Mouse (Mus musculus) megakaryocyte-erythroid progenitor cell, adult 5-6 weeks (primary cell): ENCODE measurements around the gene Aif1. TPM values are rescaled to one million over a fixed set of nuclear protein-coding genes. Genes with fewer than 3 reads are reported as not detected.

Experiments used
- ATAC-seq: replicated peaks from 2 replicates; pipeline ENCODE4 v1.8.0; 2016; ENCODE audit warnings: mild to moderate bottlenecking, inconsistent platforms; ENCODE audit not compliant: severe bottlenecking, poor library complexity, low FRiP score, low TSS enrichment
- total RNA-seq, 2 experiments: library from RNA; stranded (forward) in 1 of 2; stranded (reverse) in 1 of 2; fragments of 200-1000, 215-1000 nt in 1 of 2; fragments of >200 nt in 1 of 2; fragmentation: Nextera tagmentation in 1 of 2; gene quantifications; 2 replicates each; pipeline ENCODE4 v1.2.3; 2014 to 2017

Gene Aif1
- total RNA-seq, 2 experiments from 2014 or later = 7.4 TPM; not detected in 1

DNA sequence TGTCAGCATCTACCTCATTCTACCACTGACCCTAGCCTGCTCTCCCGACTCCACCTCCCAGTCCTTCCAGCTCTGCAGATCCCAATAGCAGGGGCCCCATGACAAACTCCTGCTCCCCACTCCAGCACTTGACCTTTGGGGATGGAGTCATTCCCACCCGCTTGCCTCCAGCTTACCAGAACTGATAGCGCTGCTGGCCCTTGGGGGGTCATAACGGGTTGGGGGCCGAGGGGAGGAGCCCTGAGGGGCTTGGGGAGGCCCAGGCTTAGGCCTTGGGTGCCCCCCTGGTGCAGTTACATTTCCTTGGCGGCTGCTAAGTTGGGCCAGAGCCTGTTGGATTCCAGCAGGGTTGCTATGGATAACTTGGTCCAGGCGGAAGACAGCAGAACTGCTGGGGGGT, 21.3 kb downstream of the Aif1 start:
- ATAC-seq = no peak

DNA sequence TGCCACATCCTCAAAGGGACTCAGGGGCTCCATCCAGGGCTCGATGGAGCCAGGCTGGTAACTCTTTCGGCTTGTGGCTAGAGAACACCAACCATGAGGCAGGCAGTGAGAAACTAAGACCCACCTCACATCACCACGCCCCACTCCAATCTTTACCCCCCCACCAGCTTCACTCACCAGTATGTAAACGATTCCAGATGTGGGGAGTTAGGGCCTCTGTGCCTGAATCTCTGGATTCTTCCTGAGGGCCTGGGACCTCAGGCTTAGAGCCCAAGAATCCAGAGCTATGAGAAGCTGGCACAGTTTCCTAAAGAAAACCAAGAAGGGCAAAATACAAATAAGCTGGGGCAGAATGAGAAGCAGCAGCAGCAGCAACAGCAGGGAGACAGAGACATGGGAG, 21.9 kb downstream of the Aif1 start:
- ATAC-seq = no peak

DNA sequence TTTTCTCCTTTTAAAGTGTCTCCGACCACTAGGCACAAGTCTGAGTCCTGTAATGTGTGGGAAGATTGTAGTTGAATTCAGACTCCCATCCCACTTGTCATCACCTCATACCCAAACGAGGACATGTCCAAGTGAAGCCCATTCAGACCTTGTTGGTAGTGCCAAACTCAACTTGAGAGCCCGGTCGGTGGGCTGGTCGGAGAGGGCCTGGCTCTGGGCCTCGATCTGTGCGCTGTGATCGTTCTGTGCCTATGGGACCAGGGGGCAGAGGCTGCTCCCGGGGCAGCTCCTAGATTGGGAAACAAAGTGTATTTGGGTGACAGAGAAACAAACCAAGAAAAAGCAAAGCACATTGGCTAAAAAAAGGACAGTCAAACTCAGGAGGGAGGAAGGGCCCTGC, 22.8 kb downstream of the Aif1 start:
- ATAC-seq = no peak

DNA sequence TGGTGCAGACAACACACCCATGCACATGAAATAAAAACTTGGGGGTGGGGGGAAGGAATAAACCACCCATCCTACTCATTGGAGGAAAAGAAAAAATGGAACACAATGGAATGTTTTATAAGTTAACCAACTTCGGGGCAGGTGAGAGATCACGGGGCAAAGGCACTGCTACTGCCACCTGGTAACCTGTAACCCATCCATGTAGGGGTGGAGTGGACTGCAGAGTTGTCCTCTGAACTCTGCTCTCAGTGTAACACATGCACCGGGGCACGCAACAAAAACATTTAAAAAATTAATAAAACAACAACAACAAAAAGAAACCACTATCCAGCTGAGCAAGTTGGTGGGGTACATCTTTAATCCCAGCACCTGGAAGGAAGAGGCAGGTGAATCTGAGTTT, 23.7 kb downstream of the Aif1 start:
- no peak for ATAC-seq

DNA sequence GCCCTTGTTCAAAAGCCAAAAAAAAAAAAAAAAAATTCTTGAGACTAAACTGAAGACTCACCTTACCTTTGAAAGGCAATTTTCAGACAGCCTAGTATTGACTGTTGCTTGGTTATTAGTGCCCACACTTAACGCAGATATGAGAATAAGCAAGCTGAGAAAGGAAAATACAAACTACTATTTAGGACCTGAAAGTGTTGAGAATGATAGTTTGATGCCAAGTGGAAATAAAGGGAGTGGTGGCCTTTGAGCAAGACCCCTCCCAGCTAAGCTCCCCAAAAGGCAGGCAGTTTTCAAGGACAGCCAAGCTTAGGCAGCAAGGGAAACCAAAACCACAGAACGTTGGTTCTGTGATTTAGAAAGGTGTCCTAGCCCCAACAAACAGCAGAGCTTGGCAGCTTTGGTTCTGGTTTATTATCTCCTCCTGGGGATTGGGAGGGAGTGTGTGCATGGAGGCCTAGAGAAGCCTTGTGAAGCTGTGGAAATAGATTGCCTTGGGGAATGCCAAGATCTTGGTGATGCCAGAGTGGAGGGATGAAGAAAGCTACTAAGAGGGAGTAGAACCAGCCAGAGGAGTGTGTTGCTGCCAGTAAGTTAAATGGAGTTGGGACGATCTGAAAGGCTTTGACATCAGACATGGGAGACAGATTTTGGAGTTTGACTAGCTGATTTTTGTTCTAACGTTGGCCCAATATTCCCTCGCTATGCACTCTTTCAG, 27.8 kb downstream of the Aif1 start:
- ATAC-seq = no peak

DNA sequence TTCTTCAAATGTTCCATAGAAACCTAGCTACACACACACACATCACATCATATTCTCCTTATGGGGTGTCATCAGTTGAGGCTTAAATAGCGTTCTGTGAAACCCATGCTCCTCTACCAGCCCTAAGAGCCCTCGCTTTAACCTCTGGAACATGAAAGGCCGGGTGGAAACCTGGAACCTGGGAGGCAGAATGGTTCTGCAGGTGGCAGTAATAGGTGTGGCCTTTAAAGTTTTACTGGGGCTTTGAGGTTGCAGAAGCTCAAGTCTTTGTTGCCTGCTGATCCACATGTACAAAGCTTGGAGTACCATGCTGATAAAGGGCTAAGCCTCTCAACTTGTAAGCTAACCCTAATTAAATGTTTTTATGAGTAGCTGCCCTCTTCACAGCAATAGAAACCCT, 28.5 kb downstream of the Aif1 start:
- no peak for ATAC-seq

DNA sequence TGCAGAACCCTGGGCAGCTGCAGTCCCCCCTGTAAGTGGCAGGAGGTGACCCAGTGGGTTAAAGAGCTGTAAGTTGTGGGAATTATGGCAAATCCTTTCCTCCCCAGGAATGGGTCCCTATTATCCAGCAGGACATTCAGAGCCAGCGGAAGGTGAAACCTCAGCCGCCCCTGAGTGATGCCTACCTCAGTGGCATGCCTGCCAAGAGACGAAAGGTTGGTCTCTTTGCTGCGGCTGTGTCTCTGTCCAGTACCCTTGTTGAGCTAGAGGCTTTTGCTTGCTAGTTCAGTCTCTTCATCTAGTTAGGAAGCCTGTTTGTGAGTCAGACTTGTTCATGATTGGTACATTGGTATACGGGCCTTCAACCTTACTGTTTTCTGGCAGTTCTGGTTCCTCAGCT, 29.7 kb downstream of the Aif1 start:
- ATAC-seq = no peak

DNA sequence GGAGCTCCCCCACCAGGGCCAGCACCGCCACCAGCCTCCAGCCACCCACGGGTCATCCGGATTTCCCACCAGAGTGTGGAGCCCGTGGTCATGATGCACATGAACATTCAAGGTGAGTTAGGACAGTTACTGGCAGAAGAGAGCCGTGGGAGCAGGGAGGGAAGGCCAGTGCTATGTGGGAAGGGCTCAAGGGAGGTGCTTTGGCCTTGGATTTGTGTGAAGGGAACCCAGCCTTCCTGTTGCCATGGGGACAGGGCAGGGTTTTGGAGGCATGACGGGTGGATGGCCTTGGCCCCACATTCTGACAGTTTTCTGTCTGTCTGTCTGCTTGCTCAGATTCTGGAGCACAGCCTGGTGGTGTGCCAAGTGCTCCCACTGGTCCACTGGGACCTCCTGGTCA, 33.9 kb downstream of the Aif1 start:
- ATAC-seq = no peak

DNA sequence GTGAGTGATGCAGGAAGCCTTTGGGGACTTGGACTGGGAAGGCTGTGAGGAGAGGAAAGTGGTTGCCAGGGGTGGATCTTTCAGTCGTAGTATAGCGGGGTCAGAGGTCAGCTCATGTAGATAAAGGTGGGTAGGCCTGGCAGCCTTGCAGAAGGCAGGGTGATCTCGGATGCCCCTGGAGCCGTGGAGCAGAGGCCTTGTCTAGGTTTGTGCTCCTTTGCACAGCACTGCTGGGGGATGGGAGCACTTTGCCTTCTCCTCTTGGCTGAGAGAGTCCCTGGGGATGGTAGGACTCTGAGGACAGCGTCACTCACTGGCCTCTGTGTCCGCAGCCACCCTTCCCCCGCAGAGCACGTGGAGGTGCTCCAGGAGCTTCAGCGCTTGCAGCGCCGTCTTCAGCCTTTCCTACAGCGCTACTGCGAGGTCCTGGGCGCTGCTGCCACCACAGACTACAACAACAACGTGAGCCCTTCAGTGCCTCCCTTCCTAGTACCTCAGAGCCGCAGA, 35.3 kb downstream of the Aif1 start:
- ATAC-seq = no peak

DNA sequence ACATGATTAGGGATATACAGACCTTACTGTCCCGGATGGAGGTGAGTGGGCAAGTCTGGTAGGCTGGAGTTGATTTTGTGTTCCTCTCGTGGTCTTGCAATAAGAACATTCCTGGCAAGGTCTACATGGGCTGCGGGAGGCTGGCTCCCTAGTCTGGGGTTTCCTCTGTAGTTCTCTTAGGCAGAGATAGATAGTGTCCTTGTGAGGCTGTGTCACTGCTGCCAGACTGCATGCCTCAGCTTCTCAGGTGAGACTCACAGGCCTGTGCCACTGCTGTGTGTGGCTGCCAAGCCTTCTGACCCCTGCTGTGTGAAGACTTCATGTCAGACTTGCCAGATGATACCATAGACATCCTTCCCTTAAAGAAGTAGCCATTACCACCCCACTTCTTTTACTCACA, 36.6 kb downstream of the Aif1 start:
- ATAC-seq = no peak

DNA sequence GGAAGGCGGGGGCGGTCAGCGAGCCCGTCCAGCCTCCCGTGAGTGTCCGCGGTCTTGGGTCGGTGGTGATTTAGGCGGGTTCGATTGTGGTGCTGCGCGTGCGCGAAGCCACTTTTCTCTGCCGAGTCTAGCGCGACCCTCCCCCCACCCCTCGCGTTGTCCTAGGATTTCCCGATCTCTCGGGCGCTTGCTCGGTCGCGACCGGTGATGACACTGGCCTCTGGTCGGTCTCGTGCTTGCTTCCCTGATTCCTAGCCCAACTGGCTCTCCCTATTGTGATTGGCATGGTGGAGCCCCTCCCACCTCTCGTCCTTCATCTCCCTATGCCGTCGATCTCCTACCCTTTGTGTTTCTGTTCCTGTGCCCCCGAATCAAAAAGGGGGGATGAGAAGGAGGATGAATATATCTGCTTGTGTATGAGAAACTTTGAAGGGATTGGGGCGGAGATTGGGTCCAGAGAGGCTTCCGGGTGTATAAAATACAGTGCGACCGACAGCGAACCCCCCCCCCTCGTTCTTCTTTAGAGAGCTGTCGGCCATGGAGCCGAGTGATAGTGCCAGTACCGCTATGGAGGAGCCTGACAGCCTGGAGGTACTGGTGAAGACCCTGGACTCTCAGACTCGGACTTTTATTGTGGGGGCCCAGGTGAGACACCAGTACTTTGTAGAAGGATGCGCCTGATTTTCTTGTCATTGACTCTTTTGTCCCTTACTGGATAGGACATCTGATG, 40.1 kb downstream of the Aif1 start:
- peak; percentile 60 for ATAC-seq

DNA sequence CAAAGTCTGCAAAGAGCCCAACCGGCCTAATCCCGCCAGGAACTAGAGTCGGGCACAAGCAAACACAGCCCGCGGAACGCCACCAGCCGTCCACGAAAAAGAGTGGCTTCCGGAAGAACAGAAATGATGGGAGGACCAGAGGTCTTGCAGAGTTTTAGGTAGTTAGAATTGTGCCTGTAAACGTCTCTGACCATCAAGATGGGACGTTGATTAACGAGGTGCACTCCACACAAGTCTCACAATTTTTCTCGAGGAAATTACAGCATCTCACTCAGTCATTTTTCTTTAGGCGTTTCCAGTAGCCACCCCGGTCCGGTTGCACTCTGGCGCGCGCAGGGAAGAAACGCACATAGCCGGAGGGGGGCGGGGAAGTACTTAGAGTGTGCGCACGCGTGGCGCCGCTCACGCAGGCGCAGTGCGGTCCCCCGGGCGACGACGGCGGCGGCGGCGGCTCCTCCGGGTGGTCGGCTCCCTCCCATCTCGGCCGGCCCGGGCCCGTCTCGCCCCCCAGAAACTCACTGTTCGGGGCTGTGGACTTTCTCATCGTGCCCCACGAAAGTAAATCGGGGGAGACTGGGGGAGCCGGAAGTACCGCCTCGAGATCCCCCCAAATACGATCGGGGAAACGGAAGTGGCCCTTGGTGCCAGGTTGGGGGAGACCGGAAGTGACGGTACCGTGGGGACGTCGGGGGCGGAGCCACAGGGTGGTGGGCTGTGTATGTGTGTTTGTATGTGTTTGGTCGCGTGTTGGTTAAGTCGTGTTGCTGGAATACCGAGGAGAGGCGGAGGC, 40.9 kb downstream of the Aif1 start, which contains the start of gene Bag6:
Gene Bag6 (plus strand): TSS at position 378 of the 790 bp plus-strand sequence.
- peak; percentile 77 for ATAC-seq

DNA sequence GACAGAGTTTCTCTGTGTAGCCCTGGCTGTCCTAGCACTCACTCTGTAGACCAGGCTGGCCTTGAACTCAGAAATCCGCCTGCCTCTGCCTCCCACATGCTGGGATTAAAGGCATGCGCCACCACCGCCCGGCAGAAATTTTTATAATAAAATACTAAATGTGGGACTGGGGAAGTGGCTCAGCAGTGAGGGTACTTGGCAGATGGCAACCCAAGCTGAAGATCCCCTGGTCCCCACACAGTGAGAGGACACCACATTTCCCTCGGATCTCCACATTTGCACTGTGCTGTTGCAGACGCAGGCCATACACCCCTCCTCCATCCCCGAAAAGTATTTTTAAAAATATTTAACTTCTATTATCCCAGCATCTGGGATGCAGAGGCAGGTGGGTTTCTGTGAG, 42.4 kb downstream of the Aif1 start:
- no peak for ATAC-seq

DNA sequence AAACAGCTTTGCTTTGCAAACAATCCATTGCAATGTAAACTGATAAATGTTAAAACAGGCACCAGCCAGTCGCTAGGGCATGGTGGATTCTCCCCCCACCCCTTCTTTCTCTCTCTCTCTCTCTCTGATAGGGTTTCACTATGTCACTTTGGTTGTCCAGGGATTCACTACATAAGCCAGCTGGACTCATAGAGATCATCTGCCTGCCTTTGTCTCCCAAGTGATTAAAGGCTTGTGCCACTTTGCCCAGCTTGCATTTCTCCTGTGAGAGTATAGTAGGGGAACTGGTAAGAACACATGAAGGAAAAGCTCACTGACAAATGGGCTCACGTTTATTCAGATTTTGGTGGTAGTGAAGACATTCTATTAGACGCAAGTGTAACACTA, 43.7 kb downstream of the Aif1 start:
- ATAC-seq = no peak

DNA sequence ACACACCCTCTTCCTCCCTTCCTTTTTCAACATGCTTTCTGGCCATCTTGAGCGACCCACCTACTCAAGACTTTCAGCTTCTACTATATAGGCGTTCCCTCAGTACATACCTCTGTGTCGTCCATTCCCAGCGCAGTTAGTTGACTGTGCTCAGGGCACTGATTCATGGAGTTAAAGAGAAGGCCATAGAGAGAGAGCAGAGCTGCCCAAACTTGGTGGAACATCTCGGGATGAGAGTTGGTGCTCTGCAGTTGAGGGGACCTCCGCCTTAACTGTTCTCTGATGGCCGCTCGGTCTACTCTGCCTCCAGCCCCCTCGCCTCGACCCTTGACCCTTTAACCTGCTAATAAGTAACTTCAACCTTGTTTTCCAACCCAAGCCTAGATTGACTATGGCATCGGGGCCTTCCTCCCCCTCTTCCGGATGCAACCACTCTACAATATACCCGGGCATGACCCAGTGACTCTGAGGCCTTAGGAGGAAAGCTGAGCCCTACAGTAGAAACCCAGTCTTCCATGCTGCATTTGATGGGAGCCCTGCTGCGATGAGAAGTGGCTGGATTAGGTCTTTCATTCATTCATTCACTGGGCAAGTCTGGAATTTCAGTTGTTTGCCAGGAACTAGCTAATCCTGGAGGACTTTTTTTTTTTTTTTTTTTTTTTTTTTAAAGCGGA, 44.2 kb downstream of the Aif1 start, which contains the start of gene Apom:
Gene Apom (minus strand): TSS at position 551 of the 674 bp plus-strand sequence.
- ATAC-seq = no peak

DNA sequence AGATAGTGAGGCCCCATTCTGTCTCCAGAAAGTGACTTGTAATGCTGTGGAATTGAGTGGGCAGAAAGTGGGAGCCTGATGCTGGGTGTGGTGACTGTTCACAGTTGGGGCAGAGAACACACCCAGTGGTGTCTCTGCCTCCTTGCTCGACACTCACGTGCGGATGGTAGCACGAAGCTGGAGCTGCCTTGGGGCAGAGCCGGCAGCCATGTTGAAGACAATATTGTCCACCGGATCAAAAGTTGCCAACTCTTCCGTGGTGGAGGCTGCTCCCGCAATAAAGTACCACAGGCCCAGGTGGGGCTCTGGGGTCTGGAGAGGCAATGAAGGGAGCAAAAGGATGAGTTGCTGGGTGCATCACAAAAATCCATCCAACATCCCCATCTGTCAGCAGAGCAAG, 44.8 kb downstream of the Aif1 start:
- no peak for ATAC-seq

DNA sequence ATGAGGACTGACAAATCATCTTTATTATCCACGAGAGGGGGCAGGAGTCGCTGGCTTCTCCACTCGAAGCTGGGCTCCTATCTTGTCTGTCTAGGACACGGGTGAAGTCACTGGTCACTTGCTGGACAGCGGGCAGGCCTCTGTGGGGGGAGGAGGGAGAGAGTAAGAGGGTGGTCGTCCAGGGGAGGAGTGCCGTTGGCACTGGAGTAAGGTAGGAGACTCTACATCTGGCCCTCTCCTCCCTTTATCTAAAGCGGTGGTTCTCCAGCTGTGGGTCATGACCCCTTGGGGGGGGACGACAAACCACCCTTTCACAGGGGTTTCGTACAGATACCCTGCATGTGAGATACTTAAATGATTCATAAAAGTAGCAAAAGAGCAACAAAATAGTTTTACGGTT, 46.9 kb downstream of the Aif1 start:
- ATAC-seq = no peak

DNA sequence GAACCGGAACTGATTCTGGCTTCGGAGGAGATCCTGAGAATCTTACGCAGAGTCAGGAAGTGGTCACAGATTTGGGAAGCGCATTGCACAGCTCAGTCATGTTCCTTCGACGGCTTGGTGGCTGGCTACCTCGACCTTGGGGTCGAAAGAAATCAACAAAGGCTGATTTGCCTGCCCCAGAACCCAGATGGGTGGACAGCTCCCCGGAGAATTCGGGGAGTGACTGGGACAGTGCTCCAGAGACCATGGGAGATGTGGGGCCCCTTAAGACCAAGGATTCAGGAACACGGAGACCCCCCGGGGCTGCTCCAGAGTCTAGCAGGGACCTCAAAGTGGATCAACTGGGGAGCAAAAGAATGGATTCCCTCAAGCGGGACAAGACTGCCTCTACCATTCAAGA, 48.9 kb downstream of the Aif1 start:
- no peak for ATAC-seq

DNA sequence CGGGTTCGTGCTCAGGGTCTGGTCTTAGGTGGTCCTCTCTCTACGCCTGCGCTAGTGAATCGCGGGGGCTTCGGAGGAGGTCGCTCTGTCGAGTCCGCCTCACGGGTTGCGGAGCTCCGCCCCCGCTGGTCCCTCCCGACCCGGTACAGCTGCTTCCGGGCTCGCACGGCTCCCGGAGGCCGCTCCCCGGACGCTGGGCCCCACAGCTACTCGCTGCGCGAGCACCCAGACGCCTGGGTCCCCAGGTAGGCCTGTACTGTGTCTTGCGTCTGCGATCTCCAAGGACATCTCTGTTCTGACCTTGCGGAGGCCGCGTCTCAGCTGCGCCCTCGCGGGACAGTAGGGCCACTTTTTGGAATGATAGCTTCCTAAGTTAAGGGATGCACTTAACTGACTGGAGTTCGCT, 49.7 kb downstream of the Aif1 start, which contains the start of gene D17H6S53E:
Gene D17H6S53E (plus strand): TSS at position 168 of the 406 bp plus-strand sequence.
- ATAC-seq = peak; percentile 43

DNA sequence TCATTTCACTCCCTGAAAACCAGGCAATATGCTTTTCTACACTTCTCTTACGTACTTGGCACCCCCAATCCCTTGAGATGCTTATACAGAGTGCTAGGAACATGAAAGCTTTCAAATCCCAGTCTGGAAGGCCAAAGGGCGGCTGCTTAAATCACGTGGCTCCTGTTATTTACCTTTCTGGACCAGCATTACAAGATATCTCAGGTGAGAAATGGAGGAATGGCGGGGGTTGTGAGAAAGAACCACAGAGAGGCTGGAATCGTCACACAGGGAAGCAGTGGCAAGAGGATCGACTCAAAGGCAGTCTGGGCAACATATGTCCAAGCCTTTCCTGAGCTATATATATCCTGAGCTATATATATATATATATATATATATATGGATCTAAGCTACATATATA, 50.3 kb downstream of the Aif1 start:
- ATAC-seq = no peak
